Mouse (Mus musculus) olfactory bulb, adult 2 months (tissue): ENCODE data around the gene Sema5a.

Experiments
- CTCF ChIP-seq: fragments of 200-500 bp; IDR thresholded peaks from 2 replicates; pipeline ENCODE4 v1.5.1; 2012; ENCODE audit warnings: low read depth, mild to moderate bottlenecking, low read length, moderate library complexity; ENCODE audit not compliant: insufficient read depth
- POLR2A ChIP-seq: fragments of 200-500 bp; IDR thresholded peaks from 2 replicates; pipeline ENCODE4 v1.6.1; 2012; ENCODE audit warnings: mild to moderate bottlenecking, low read depth, low read length, moderate library complexity; ENCODE audit not compliant: insufficient read depth

DNA sequence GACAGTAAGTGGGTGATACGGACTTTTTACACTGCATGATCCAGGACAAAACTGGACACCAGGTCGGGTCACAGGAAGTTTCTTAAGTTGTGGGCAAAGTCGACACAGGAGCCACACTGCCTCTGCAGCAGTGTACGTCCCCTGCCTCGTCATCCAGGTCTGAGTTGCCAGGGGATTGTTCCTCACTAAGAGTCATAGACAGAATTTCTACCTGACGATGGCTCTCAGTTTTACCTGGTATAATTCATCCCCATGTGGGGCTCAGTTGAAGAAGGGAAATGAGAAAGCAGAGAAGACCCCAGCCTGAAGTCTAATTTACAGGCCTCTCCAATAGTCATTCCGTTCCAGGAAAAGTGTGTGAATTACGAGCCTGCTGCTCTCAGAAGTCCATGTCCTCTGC lies 66.2 kb downstream of the Sema5a start:
- TF ChIP-seq CTCF (no peak), POLR2A (no peak)
